In genomic region chr1:156458391-156459060, GRCm38 (mm10) we compare ENCODE assay signal across 18 mouse cellular contexts. TPM values are rescaled to one million over a fixed set of nuclear protein-coding genes. Genes with fewer than 3 reads are reported as not detected.
DNase-seq lines count a peak whose midpoint lies in the region; ATAC-seq and TF ChIP-seq lines count a peak whose summit lies in the region.
"Had no signal": no experiment of that assay in that cellular context is flagged by ENCODE, and none has a peak within 500 bp of the region (broad histone marks: within the 10 kb centered on the region; RNA-seq: fewer than 3 reads in every experiment).

No protein-coding gene starts in this region.

- peaks cover 43% of the 10 kb centered on the region for H3K4me1 ChIP-seq in heart, embryonic 13.5 days
- peaks cover 5% of the 10 kb centered on the region; the same call in 1 of the 2 replicates for H3K4me1 ChIP-seq in testis, adult 2 months (ENCODE audit: control insufficient read depth, insufficient read depth, low read length)
- H3K4me1 ChIP-seq in lung, postnatal 0 days (ENCODE audit: insufficient read depth, low read depth, low read length): no peaks in the 10 kb centered on the region
- H3K4me1 ChIP-seq in kidney, embryonic 16.5 days (ENCODE audit: insufficient read depth, low read length): peaks cover 9% of the 10 kb centered on the region; the same call in 1 of the 2 replicates
- H3K4me1 ChIP-seq: limb, embryonic 13.5 days; neural tube, embryonic 15.5 days had no signal

- peaks cover 33% of the 10 kb centered on the region for H3K36me3 ChIP-seq in heart, embryonic 13.5 days
- no peaks in the 10 kb centered on the region for H3K36me3 ChIP-seq in testis, adult 2 months (ENCODE audit: control insufficient read depth, insufficient read depth, low read length)
- no peaks in the 10 kb centered on the region for H3K36me3 ChIP-seq in lung, postnatal 0 days (ENCODE audit: insufficient read depth, low read length)
- H3K36me3 ChIP-seq in kidney, embryonic 16.5 days (ENCODE audit: insufficient read depth, low read length): 0 out of 2 replicates have a peak, but pooled peaks cover 4% of the 10 kb centered on the region
- H3K36me3 ChIP-seq: neural tube, embryonic 15.5 days had no signal

- H3K4me3 ChIP-seq in heart, embryonic 13.5 days: no peak overlapping the region
- H3K4me3 ChIP-seq in testis, adult 2 months (ENCODE audit: control insufficient read depth, low read depth, low read length): no peak overlapping the region
- H3K4me3 ChIP-seq in lung, postnatal 0 days (ENCODE audit: low read depth, low read length): no peak overlapping the region
- no peak overlapping the region for H3K4me3 ChIP-seq in kidney, embryonic 16.5 days (ENCODE audit: low read length)
- H3K4me3 ChIP-seq: layer of hippocampus, adult 2 months; left cerebral cortex, adult 2 months; limb, embryonic 13.5 days; neural tube, embryonic 15.5 days had no signal

- no peaks in the 10 kb centered on the region for H3K9me3 ChIP-seq in heart, embryonic 13.5 days
- no peaks in the 10 kb centered on the region for H3K9me3 ChIP-seq in lung, postnatal 0 days (ENCODE audit: low read length)
- H3K9me3 ChIP-seq in kidney, embryonic 16.5 days (ENCODE audit: low read length): no peaks in the 10 kb centered on the region
- H3K9me3 ChIP-seq: limb, embryonic 13.5 days; neural tube, embryonic 15.5 days had no signal

- TF ChIP-seq CTCF in testis, adult 2 months (IDR thresholded peaks at IDR 0.05; ENCODE audit: control insufficient read depth, insufficient read depth, insufficient replicate concordance, low read depth, low read length): no peak
- TF ChIP-seq CTCF in lung, postnatal 0 days (IDR thresholded peaks at IDR 0.05): no peak

- no peak for TF ChIP-seq POLR2A in testis, adult 2 months (IDR thresholded peaks at IDR 0.05; ENCODE audit: control insufficient read depth, low read depth, low read length)

- no peak overlapping the region for H3K4me2 ChIP-seq in heart, embryonic 13.5 days
- H3K4me2 ChIP-seq in lung, postnatal 0 days (replicated peaks; ENCODE audit: low read depth, low read length): peak overlapping the region; percentile 27; the same call in 1 of the 2 replicates
- H3K4me2 ChIP-seq in kidney, embryonic 16.5 days (replicated peaks; ENCODE audit: low read depth, low read length): no peak overlapping the region
- H3K4me2 ChIP-seq: limb, embryonic 13.5 days; neural tube, embryonic 15.5 days had no signal

- TF ChIP-seq EP300 in lung, postnatal 0 days (IDR thresholded peaks at IDR 0.05): peak; percentile 92

- H3K27me3 ChIP-seq in heart, embryonic 13.5 days (replicated peaks): no peaks in the 10 kb centered on the region
- H3K27me3 ChIP-seq in testis, adult 2 months (ENCODE audit: control insufficient read depth, insufficient read depth, low read length): no peaks in the 10 kb centered on the region
- no peaks in the 10 kb centered on the region for H3K27me3 ChIP-seq in lung, postnatal 0 days (replicated peaks; ENCODE audit: insufficient read depth, low read length)
- H3K27me3 ChIP-seq in kidney, embryonic 16.5 days (ENCODE audit: insufficient read depth, low read length): no peaks in the 10 kb centered on the region
- H3K27me3 ChIP-seq: limb, embryonic 13.5 days; neural tube, embryonic 15.5 days had no signal

- no peak for DNase-seq in heart, postnatal 4 days
- DNase-seq in testis, postnatal 10 days (ENCODE audit: low spot score): no peak
- peak; percentile 82 for DNase-seq in lung, postnatal 0 days (ENCODE audit: low spot score)
- DNase-seq in yolk sac, embryonic 10.5 days (ENCODE audit: low spot score): peak; percentile 86
- DNase-seq in left cerebral cortex, adult 8-10 months (ENCODE audit: low spot score in 2 of 2): no peak
- DNase-seq: cerebellum, adult 9-10 months; heart, adult 18-20 months; heart, postnatal 10 days had no signal

- no peak overlapping the region for H3K9ac ChIP-seq in heart, embryonic 13.5 days
- no peak overlapping the region for H3K9ac ChIP-seq in lung, postnatal 0 days (replicated peaks; ENCODE audit: low read depth)
- no peak overlapping the region for H3K9ac ChIP-seq in kidney, embryonic 16.5 days (replicated peaks; ENCODE audit: low read length)
- H3K9ac ChIP-seq: limb, embryonic 13.5 days; neural tube, embryonic 15.5 days had no signal

- ATAC-seq in heart, embryonic 13.5 days (ENCODE audit: extremely low read depth, insufficient number of reproducible peaks, low FRiP score, low TSS enrichment): no peak
- peak; percentile 69 for ATAC-seq in lung, postnatal 0 days
- no peak for ATAC-seq in kidney, embryonic 16.5 days (ENCODE audit: low FRiP score, low TSS enrichment)
- ATAC-seq: forebrain, embryonic 14.5 days had no signal

- H3K27ac ChIP-seq in heart, embryonic 13.5 days (replicated peaks): 0 out of 2 replicates have a peak overlapping the region, but pooled peaks have one; percentile 36
- H3K27ac ChIP-seq in testis, adult 2 months (ENCODE audit: control insufficient read depth, insufficient read depth, low read depth, low read length): peak overlapping the region; percentile 36
- peak overlapping the region; percentile 58 for H3K27ac ChIP-seq in lung, postnatal 0 days (ENCODE audit: low read length)
- no peak overlapping the region for H3K27ac ChIP-seq in kidney, embryonic 16.5 days (ENCODE audit: low read length)
- H3K27ac ChIP-seq: kidney, postnatal 0 days; layer of hippocampus, adult 2 months; left cerebral cortex, adult 2 months; limb, embryonic 13.5 days; neural tube, embryonic 15.5 days had no signal

- 51% methylated on average over 8 of the region's 8 CpGs for WGBS in heart, embryonic 13.5 days
- 30% methylated on average over 8 of the region's 8 CpGs for WGBS in lung, postnatal 0 days
- 60% methylated on average over 8 of the region's 8 CpGs for WGBS in kidney, embryonic 16.5 days

RNA-seq across cellular contexts. Expression of gene Soat1, which starts 15.6 kb away (rescaled TPM):
- 33.1 and 36.3 TPM in 2 replicates for polyA plus RNA-seq in heart, embryonic 13.5 days (2015; fragmentation: Nextera tagmentation; extraction: Ambion mirVana)
- total RNA-seq in heart, postnatal 4 days (2021): 10 to 100 TPM; 32.4 to 34.9 TPM
- polyA plus RNA-seq in testis, adult 2 months (2012; rRNA removed): 32.4 and 34.4 TPM in 2 replicates
- polyA plus RNA-seq in lung, postnatal 0 days (2015; fragmentation: Nextera tagmentation; extraction: Ambion mirVana): 110 and 140 TPM in 2 replicates
- 10 to 100 TPM; 45.3 to 61.8 (median 49.9) TPM for total RNA-seq in left cerebral cortex, adult 8-10 months (2022)
- 44.9 and 46.1 TPM in 2 replicates for polyA plus RNA-seq in kidney, embryonic 16.5 days (2015; fragmentation: Nextera tagmentation; extraction: Ambion mirVana)

RNA-seq across cellular contexts. Expression of gene Axdnd1, which starts 37.6 kb away (rescaled TPM):
- 0.09 and 0.27 TPM in 2 replicates for polyA plus RNA-seq in heart, embryonic 13.5 days (2015; fragmentation: Nextera tagmentation; extraction: Ambion mirVana)
- under 1 TPM in 1 of 2 experiments, not detected in 1; 0.12 TPM for total RNA-seq in heart, postnatal 4 days (2021)
- 151 and 198 TPM in 2 replicates for polyA plus RNA-seq in testis, adult 2 months (2012; rRNA removed)
- polyA plus RNA-seq in lung, postnatal 0 days (2015; fragmentation: Nextera tagmentation; extraction: Ambion mirVana): 0.29 and 0.84 TPM in 2 replicates
- under 1 TPM; 0.15 to 0.70 (median 0.32) TPM for total RNA-seq in left cerebral cortex, adult 8-10 months (2022)
- polyA plus RNA-seq in kidney, embryonic 16.5 days (2015; fragmentation: Nextera tagmentation; extraction: Ambion mirVana): 0.30 and 0.36 TPM in 2 replicates
- total RNA-seq: gastrocnemius, adult 18-20 months; heart, adult 18-20 months had no signal
- polyA plus RNA-seq: neural tube, embryonic 15.5 days had no signal

Comparison
In these comparisons a context has a peak if more than half of its experiments do, and no peak if none do; other contexts are left out.
1. DNase-seq: peak in lung, postnatal 0 days (single experiment) and yolk sac, embryonic 10.5 days (single experiment); none in heart, postnatal 4 days (single experiment), testis, postnatal 10 days (single experiment) and left cerebral cortex, adult 8-10 months (0 of 2).
2. RNA of gene Axdnd1, which starts 37.6 kb away (polyA plus RNA-seq): 151 to 198 TPM in testis, adult 2 months; 0.29 to 0.84 TPM in lung, postnatal 0 days, 0.30 to 0.36 TPM in kidney, embryonic 16.5 days and 0.09 to 0.27 TPM in heart, embryonic 13.5 days; every median in the first group is over 10 times any median in the second.